In the genomic region with DNA sequence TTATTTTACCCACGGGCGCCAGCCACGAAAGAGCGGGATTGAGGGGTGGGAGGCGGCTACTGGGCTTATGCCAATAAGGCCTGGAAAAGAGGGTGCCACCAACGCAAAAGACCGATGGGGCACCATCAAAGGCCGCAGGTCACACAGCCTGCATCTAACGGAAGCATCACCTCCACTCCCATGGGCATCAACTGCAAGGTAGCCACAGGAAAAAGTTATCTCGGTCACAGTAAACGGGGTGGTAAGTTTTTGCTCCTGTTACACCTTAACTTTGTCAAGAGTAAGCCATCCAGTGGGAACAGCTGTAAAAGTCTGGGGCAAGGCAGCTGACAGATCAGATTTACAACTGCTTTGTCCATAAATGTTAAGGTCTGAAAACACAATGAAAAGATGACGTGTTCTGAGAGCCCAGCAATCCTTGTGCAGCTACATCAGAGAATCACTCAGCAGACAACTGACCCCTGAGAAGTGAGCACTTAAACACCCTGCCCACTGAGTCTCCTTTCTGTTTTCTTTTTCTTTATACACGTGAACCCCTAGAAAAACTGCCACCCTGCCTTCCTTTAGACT, we compare ENCODE assay signal across 9 mouse cellular contexts. TPM values are rescaled to one million over a fixed set of nuclear protein-coding genes. Genes with fewer than 3 reads are reported as not detected.
DNase-seq lines count a peak whose midpoint lies in the region; ATAC-seq and TF ChIP-seq lines count a peak whose summit lies in the region.
"Had no signal": no experiment of that assay in that cellular context is flagged by ENCODE, and none has a peak within 500 bp of the region (broad histone marks: within the 10 kb centered on the region; RNA-seq: fewer than 3 reads in every experiment).

No protein-coding gene starts in this region.

- in situ Hi-C loops in ES-E14 (cut with MboI; ENCODE audit: low sequenced_read_pairs in 2 of 2, unreplicated experiment in 2 of 2): no loop called here

- intact Hi-C loops in heart, postnatal 14 days (cut with DNase I): loop anchor here (5.0 kb wide), 2 partner anchors 156 to 824 kb away; a partner anchor contains a TSS

- DNase-seq in heart, embryonic 10.5 days (ENCODE audit: low spot score): no peak
- DNase-seq in heart, postnatal 14 days: no peak
- no peak for DNase-seq in ES-E14 (ENCODE audit: low read depth, low spot score)
- no peak for DNase-seq in hindbrain, postnatal 0 days (ENCODE audit: low spot score)
- DNase-seq in mesoderm, embryonic 11.5 days (ENCODE audit: low read depth, low spot score): peak; percentile 71
- DNase-seq in gastrocnemius, postnatal 4 days (ENCODE audit: low spot score in 2 of 2): no peak
- DNase-seq in frontal cortex, adult 2 months (ENCODE audit: extremely low spot score in 1 of 2, low spot score in 1 of 2): no peak
- DNase-seq in layer of hippocampus, adult 9-10 months (ENCODE audit: low spot score): no peak
- DNase-seq: layer of hippocampus, adult 9-11 months had no signal

- H3K4me3 ChIP-seq in heart, embryonic 10.5 days: 0 out of 2 replicates have a peak overlapping the region, but pooled peaks have one; percentile 42
- H3K4me3 ChIP-seq in ES-E14 (ENCODE audit: insufficient read depth in 1 of 2, low read depth in 1 of 2, low read length in 2 of 2, poor library complexity in 1 of 2, severe bottlenecking in 1 of 2): peak overlapping the region; percentile 69 to 91
- H3K4me3 ChIP-seq in hindbrain, postnatal 0 days (ENCODE audit: low read length): peak overlapping the region; percentile 6; the same call in 1 of the 2 replicates

- H3K36me3 ChIP-seq in heart, embryonic 10.5 days: no peaks in the 10 kb centered on the region
- H3K36me3 ChIP-seq in ES-E14 (ENCODE audit: control insufficient read depth, insufficient read depth, low read length, poor library complexity, severe bottlenecking): no peaks in the 10 kb centered on the region
- H3K36me3 ChIP-seq in hindbrain, postnatal 0 days (ENCODE audit: insufficient read depth, low read length): no peaks in the 10 kb centered on the region

- ATAC-seq in hindbrain, postnatal 0 days: no peak

- no peak overlapping the region; the same call in 1 of the 2 replicates for H3K27ac ChIP-seq in heart, embryonic 10.5 days
- H3K27ac ChIP-seq in ES-E14 (ENCODE audit: insufficient read depth, low read depth, low read length, poor library complexity, severe bottlenecking): peak overlapping the region; percentile 54; the same call in 1 of the 2 replicates
- no peak overlapping the region for H3K27ac ChIP-seq in hindbrain, postnatal 0 days

- peak overlapping the region; percentile 42; the same call in 1 of the 2 replicates for H3K4me2 ChIP-seq in hindbrain, postnatal 0 days (ENCODE audit: low read depth, low read length)

- peaks cover 9% of the 10 kb centered on the region for H3K4me1 ChIP-seq in heart, embryonic 10.5 days
- H3K4me1 ChIP-seq in ES-E14 (ENCODE audit: control insufficient read depth in 2 of 2, insufficient read depth in 2 of 2, low read length in 2 of 2, poor library complexity in 1 of 2): peaks cover 9% of the 10 kb centered on the region in 2 experiments; a peak in 2 of 4 replicates
- H3K4me1 ChIP-seq in hindbrain, postnatal 0 days (ENCODE audit: insufficient read depth, low read length): no peaks in the 10 kb centered on the region

- no peaks in the 10 kb centered on the region for H3K9me3 ChIP-seq in heart, embryonic 10.5 days
- H3K9me3 ChIP-seq in ES-E14 (ENCODE audit: control insufficient read depth, insufficient read depth, low read depth, low read length): no peaks in the 10 kb centered on the region
- H3K9me3 ChIP-seq in hindbrain, postnatal 0 days (ENCODE audit: low read length): no peaks in the 10 kb centered on the region

- 7% methylated on average over 13 of the region's 13 CpGs for WGBS in heart, embryonic 10.5 days
- 16% methylated on average over 13 of the region's 13 CpGs for WGBS in hindbrain, postnatal 0 days

- H3K27me3 ChIP-seq in heart, embryonic 10.5 days (ENCODE audit: insufficient read depth, poor library complexity, severe bottlenecking): peaks cover 91% of the 10 kb centered on the region
- peaks cover 69% of the 10 kb centered on the region for H3K27me3 ChIP-seq in hindbrain, postnatal 0 days (ENCODE audit: insufficient read depth, low read length)

- H3K9ac ChIP-seq in ES-E14 (ENCODE audit: insufficient read depth, low read depth, low read length, poor library complexity, severe bottlenecking): peak overlapping the region; percentile 59
- 0 out of 2 replicates have a peak overlapping the region, but pooled peaks have one; percentile 13 for H3K9ac ChIP-seq in hindbrain, postnatal 0 days (replicated peaks; ENCODE audit: low read length)

- TF ChIP-seq CTCF in hindbrain, postnatal 0 days (IDR thresholded peaks at IDR 0.05; ENCODE audit: low read depth): no peak

TF ChIP-seq in ES-E14, 5 proteins besides CTCF, POLR2A, EP300 and RAD21:
- TF ChIP-seq MAFK (IDR thresholded peaks at IDR 0.05; ENCODE audit: insufficient read depth, low read depth, low read length): no peak
- no peak for TF ChIP-seq ZNF384 (IDR thresholded peaks at IDR 0.05; ENCODE audit: low read depth, low read length)
- TF ChIP-seq CHD2 (IDR thresholded peaks at IDR 0.05; ENCODE audit: low read depth, low read length): no peak
- no peak for TF ChIP-seq HCFC1 (IDR thresholded peaks at IDR 0.05; ENCODE audit: borderline replicate concordance, insufficient read depth, low read length)
- no peak for TF ChIP-seq ZC3H11A (IDR thresholded peaks at IDR 0.05; ENCODE audit: borderline replicate concordance, low read depth, low read length)

RNA-seq across cellular contexts. Expression of a gene that starts 5.6 kb away (rescaled TPM):
- polyA plus RNA-seq in heart, embryonic 10.5 days (2016; fragmentation: Nextera tagmentation; extraction: Ambion mirVana): 11.8 and 26.4 TPM in 2 replicates
- total RNA-seq in heart, postnatal 14 days (2021): 10 to 100 TPM in 1 of 2 experiments, 1 to 10 TPM in 1; 7.3 to 10.4 TPM
- total RNA-seq in ES-E14 (2012; rRNA removed): 19.6 and 25.1 TPM in 2 replicates
- total RNA-seq in hindbrain, postnatal 0 days (2014; rRNA removed): 9.8 and 11.1 TPM in 2 replicates
- 28.1 TPM in 2 replicates for polyA plus RNA-seq in hindbrain, postnatal 0 days (2015; fragmentation: Nextera tagmentation; extraction: Ambion mirVana)
- total RNA-seq in gastrocnemius, postnatal 4 days (2021): 10 to 100 TPM; 10.0 to 12.3 TPM
- 8.8 and 12.8 TPM in 2 replicates for polyA plus RNA-seq in frontal cortex, adult 2 months (2012; rRNA removed)

Comparison
In these comparisons a context has a peak if more than half of its experiments do, and no peak if none do; other contexts are left out.
1. H3K4me3 ChIP-seq: peak in every context shown above with its lines; median percentile 80 in ES-E14; 42 in heart, embryonic 10.5 days; 6 in hindbrain, postnatal 0 days.